Mouse (Mus musculus): ENCODE data around the gene Dguok. TPM values are rescaled to one million over a fixed set of nuclear protein-coding genes. Genes with fewer than 3 reads are reported as not detected.

The Dguok gene
- polyA plus RNA-seq, 1 experiment, result 106 TPM

- no peak for DNase-seq (ENCODE audit: low spot score)
Observed at GRCm38 (mm10) chr6:83499078-83499477, 7.7 kb downstream of the Dguok start.

DNA sequence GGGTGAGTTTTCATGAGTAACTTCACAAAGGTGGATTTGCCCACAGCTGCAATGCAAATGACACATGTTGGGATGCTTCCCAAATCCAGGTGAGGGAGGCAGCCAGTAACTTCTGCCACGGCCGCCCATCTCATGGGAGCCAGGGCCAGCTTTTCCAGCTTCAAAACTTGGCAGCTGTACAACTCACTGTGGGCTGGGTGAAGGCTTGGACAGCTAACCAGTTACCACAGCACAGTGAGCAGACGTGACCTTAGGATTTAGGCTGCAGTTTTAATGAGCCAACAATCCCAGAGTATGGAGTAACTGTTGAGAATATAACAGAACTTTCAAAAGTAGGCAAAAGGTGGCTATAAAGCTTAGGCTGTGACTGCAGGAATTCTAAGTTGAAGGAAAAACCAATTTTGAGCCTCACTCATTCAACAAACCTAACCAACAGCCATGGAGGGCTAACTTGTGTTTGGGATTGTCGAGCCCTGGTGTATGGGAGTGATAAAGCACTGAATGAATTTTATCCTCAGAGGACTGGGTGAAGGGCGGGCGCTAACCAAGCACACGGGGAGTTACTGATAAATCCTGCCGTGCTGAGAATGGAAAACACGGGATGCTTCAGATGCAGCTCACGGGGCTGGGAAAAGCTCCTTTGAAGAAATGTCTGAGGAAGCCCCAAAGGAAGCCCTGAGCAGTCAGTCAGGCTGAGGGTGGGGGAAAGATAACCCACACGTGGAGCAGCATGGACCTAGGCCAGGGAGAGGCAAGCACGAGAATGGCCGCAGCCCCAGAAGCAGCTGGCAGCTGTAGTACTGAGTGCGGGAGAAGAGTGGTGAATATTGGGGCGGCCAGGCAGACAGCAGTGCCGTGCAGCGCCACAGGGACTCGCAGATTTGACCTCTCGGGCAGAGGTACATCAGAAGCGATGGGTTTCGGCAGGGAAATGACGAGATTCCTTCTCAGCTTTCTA lies 9.7 kb downstream of the Dguok start:
- no peak for DNase-seq (ENCODE audit: low spot score)

- DNase-seq (ENCODE audit: low spot score), result no peak
Observed at GRCm38 (mm10) chr6:83496009-83496752, 10.6 kb downstream of the Dguok start.

DNA sequence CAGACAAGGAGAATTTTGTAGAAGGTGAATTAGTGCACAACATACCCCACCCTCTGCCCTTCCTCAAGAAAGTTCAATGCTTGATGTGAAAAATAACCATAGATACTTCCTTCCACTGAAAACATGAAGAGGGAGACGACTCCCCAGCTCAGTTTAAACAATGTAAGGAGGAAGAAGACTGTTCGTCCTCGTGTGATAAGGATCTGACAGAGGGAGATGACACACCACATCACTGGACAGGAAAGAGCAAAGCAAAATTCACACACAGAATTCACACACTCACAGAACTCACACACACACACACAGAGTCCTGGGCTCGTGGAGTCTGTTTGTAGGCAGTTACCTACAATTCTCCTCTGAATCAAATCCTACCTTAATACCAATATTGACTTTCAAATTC lies 16.1 kb downstream of the Dguok start:
- DNase-seq (ENCODE audit: low spot score), result no peak

GRCm38 (mm10) chr6:83488200-83488599 lies 18.6 kb downstream of the Dguok start:
- no peak for DNase-seq (ENCODE audit: low spot score)

- no peak for DNase-seq (ENCODE audit: low spot score)
Observed at GRCm38 (mm10) chr6:83487298-83487697, 19.5 kb downstream of the Dguok start.

DNA sequence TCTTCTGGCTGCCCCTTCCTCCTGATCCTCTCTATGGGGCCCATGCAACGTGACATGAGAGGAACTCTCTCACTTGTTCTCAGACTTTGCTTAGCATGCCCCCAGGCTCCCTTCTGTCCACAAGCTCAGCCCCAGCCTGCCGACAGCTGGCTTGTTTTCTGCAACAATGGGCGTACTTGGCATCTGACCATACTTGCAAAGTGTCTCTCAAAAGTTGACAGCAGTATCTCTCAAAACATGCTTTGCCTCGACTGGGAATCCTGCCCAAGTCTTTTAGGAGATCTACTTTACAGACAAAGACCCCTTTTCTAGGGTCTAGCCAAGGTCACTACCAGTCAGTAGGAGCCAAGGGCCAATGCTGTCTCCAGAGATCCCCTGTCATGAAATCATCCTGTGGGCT lies 20.9 kb downstream of the Dguok start:
- no peak for DNase-seq (ENCODE audit: low spot score)

DNA sequence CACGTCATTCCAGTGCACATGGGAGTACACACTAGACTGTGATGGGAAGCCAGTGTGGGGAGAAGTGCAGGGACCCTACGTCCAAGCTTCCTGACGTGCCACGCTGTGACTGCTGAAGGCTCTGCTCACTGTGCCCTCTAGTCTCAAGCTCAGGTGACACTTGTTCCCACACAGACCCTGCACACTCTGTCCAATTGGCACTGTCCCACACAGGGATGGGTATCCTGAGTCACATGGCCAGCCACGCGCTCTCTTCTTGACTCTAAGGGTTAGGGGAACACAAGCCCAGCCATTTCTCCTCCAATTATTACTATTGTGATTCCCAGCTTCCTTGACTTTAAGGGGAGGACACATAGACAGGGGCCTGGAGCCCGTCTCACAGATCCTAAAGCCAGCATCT lies 23.0 kb downstream of the Dguok start:
- DNase-seq (ENCODE audit: low spot score), result no peak

GRCm38 (mm10) chr6:83482418-83483085 lies 24.2 kb downstream of the Dguok start:
- DNase-seq (ENCODE audit: low spot score), result no peak

- no peak for DNase-seq (ENCODE audit: low spot score)
Observed at GRCm38 (mm10) chr6:83480019-83480655, 26.6 kb downstream of the Dguok start.

DNA sequence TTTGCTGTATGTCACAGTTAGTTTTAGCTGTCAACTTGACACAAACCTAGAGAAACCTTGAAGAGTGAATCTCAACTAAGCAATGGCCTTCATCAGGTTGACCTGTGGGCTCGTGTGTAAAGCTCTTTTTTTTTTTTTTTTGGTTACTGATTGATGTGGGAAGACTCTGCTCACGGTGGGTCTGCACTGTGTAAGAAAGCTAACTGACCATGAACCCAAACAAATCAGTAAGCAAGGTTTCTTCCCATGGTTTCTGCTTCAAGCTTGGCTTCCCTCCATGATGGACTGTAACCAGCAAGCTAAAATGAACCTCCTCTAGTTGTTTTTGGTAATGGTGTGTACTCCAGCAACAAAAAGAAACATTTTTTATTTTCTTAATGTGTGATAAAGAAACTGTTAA lies 27.6 kb downstream of the Dguok start:
- no peak for DNase-seq (ENCODE audit: low spot score)

DNA sequence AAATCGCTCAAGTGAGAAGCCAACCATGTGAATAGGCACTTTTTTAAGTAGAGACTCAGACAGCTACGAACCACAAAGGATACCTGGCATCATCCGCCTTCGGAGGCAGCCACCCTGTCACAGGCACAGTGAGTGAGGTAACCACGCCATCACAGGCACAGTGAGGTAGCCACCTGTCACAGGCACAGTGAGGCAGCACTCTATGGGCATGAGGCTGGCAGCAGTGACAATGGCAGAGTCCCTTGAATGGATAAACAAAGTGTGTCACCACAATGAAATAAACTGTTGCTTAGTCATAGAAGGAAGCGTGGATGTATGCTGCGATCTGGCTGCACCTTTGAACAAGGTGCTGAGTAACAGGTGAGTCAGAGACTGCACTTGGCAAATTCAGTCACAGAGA lies 28.1 kb downstream of the Dguok start:
- no peak for DNase-seq (ENCODE audit: low spot score)

DNA sequence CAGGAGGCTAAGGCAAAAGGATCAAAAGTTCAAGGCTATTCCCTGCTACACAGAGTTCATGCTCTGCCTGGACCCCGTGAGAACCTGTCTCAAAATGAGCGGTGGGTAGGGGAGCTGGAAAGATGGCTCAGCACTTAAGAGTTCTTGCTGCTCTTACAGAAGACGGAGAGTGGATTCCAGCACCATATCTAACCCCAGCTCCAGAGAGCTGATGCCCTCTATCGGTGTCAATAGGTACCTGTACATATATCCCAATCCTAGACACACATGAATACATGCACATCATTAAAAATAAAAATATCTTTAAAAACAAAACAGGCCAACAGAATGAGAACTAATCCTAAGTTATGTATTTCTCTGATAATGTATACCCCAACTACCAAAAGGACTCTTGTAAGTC lies 28.6 kb downstream of the Dguok start:
- DNase-seq (ENCODE audit: low spot score), result no peak

- no peak for DNase-seq (ENCODE audit: low spot score)
Observed at GRCm38 (mm10) chr6:83475431-83475830, 31.3 kb downstream of the Dguok start.

DNA sequence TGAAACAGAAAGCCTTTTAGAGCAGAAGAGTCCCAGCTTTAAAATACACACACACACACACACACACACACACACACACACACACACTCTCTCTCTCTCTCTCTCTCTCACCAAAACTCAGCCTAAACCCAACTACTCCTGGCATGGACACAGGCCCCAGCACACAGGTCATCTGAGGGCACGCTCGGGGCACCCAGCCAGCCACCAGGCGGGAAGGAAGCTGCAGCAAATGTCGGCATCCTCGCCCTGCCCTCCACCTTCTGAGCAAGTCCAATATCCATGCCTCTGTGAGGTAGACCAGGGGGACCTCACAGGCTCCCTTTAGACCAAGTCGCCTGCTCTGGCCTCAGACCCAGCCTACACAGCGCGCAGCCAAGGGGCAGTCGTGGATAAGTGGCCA lies 33.5 kb downstream of the Dguok start:
- DNase-seq (ENCODE audit: low spot score), result no peak

DNA sequence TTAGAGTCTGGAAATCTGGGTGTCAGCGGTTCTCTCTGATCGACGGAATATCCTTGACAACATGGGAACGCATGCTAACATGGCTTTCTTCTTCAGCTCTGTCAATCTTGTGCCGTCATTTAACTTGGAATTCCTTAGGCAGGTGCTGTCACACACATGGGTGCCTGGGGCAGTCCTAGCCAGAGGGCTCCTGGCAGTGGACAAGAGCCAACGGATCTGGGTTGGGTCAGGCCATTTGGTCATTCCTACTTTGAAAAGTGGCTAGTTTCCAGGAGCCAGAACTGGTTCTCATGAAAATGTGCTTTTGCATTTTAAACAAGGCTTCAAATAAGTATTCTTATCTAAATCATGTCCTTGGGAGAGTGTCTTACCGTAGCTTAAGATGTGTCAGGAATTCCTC lies 35.0 kb downstream of the Dguok start:
- no peak for DNase-seq (ENCODE audit: low spot score)

DNA sequence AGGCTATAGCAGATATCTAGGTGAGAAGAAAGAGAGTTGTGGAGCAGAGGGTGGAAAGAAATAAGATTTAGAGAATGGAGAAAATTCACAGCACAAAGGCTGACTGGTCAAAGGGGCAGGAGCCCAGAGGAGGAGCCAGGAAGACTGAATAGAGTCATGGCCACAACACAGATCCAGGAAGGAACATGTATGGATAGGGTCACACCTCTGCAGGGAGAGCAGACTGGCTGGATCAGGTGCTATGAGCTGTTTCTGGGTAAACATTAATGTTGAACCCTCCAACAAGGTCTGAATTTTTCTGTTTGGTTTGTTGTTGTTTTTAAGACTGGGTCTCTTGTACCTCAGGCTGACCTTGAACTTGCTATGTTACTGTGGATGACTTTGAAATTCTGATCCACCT lies 42.8 kb downstream of the Dguok start:
- DNase-seq (ENCODE audit: low spot score), result no peak

GRCm38 (mm10) chr6:83459034-83459644 lies 47.6 kb downstream of the Dguok start, which contains the start of gene Tet3:
Gene Tet3 (minus strand): TSS chr6:83459084.
- no peak for DNase-seq (ENCODE audit: low spot score)

DNA sequence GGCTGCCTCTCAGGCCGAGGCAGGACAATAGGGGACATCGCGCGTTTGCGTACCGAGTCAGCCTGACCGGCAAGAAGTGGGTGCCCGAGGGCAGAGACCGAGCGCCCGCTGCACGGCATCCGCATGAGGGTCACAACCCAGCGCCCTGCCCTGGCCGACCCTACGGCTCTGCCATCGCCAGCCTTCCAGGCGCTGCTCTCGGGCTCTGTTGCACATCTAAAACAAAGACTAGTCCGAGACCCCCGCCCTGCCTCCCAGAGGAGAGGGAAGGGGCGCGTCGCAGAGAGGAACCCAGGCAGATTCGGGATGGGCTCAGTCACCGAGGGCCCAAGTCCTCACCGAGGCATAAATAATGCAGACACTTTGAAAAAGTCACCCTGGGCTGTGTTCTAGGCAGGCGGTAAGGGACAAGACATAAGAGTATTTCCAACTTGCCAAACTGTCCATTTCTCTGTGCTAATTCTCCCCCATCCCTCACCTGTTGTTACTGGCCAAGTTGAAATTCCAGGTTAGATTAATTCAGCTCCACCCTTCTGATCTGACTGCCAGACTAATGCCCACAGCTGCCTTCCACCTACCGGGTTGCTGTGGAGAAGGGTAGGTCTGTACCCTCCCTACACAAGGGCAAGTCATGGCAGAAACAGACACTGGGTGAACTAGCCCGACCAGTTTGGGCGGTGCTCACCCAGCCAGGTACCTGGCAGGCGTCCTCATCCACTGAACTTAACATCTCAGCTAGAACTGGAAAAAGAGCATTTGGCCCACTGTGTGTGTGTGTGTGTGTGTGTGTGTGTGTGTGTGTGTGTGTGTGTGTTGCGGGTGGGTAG lies 49.6 kb downstream of the Dguok start:
- no peak for DNase-seq (ENCODE audit: low spot score)
